Mouse (Mus musculus): ENCODE data around the gene Bpifc.

The Bpifc gene

DNA sequence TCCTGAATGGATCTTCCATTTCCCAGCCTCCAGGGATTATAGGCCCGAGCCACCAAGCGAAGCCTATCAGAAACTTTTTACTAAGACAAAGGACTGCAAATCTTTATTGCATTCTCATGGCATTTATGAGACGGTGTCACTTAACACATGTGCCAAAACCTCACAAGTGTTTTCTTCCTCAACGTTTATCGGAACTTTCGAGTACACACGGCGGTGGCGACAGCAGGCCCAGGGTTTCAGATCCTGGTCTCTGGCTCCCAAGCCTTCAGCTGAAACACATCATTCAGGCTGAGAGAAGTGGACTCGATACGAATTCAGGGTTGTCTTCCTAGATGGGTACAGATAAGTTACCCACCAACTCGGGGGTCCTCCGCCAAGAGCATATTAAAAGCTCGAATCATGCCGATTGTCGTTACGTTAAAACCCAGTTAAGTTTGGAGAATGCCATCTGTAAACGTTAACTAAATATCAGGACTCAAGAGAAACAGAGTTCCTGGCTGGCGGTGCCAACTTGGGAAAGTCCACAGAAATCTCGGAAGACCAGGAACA lies 54.8 kb downstream of the Bpifc start:
- intact Hi-C loops (cut with DNase I): loop anchor here (5.0 kb wide), 1 partner anchor 40 kb away; the partner anchor contains the start of gene Prdm4

DNA sequence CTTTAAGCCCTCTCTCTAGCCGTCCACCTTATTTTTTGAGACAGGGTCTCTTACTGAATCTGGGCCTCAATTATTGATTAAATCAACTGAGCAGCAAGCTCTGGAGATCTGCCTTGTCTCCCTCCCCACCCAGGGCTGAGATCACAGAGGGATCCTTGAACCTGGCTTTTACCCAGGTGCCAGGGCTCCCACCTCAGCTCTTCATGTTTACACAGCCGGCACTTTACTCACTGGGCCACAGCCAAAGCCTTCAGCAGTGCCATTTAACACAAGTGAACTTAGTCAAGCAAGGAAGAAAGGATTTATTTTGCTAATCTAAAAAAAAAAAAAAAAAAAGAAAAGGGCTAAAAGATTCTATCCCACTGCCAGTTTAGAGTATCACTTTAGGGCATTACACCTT lies 57.3 kb downstream of the Bpifc start:
- intact Hi-C loops (cut with DNase I): no loop called here

DNA sequence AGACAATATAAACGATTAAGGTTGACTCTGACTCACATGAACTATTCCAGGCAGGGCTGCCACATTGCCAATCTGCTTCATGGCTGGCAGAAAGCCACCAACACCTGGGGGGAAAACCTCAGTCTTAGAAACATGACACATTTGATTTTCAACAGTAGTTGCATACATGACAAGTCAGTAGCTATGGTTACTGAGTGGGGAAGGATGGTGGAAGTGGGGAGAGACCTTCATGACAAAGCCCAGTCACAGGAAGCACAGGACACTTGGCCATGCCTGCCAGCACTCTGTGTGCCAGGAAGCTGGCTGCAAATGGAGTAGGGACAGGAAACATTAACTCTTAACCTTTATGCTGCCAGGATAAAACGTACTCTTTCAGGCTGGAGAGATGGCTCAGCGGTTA lies 58.3 kb downstream of the Bpifc start:
- intact Hi-C loops (cut with DNase I): no loop called here

DNA sequence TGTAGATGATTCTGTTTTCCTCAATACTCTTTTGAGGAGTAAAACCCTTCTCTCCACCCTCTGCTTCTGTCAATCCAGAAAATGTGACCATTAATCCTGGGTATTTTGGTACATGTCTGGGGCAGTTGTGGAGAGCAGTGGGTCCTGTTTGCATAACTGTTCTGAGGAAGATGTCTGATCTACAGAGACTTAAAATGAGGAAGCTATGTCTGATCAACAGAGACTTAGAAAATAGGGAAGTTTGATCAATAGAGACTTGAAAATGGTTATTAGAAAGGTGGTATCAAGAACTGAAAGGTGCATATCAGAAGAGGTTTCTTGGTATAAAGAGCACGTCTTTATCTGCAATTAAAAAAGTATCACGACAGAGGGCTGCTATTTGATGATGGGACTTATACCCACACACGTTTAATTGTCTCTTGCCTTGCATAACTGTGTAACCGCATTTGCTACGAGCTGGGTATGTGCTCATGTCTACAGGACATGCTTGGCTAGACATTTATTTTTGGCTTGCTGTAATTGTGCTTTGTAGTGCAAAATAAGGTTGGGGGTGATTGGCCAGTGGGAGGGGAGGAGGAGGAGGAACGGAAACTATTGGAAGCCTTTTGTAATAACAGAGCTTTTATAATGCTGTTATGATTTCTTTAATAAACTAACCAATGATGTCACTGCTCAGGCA lies 59.8 kb downstream of the Bpifc start:
- intact Hi-C loops (cut with DNase I): no loop called here

DNA sequence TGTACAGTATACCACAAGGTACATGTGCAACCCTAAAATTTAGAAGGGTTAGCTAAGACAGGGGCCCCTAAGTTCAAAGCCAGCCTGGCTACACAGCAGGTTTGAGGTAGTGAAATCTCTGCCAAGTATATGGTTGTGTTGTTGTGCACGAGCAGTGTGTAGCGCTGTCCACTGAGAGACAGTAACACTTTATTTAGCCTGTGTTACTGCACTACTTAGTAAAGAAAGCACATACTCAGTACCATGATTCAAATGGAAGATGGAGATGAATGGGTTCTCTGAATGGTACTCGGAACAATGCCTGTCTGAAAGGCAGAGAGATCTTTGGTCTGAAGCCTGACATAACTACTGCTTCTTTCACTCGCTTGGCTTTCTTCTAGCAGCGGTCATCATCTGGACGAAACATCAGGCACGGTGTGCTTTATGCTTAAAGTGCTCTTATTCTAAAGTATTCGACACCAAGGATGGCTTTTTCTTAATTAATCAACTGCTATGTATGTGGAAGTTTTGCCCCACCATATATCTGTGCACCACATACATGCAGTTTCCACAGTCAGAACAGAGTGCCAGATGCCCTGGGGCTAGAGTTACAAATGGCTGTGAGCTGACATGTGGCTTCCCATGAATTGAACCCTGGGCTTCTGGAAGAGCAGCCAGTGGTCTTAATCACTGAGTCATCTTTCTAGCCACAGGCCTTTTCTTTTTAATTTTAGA lies 63.1 kb downstream of the Bpifc start:
- intact Hi-C loops (cut with DNase I): no loop called here

DNA sequence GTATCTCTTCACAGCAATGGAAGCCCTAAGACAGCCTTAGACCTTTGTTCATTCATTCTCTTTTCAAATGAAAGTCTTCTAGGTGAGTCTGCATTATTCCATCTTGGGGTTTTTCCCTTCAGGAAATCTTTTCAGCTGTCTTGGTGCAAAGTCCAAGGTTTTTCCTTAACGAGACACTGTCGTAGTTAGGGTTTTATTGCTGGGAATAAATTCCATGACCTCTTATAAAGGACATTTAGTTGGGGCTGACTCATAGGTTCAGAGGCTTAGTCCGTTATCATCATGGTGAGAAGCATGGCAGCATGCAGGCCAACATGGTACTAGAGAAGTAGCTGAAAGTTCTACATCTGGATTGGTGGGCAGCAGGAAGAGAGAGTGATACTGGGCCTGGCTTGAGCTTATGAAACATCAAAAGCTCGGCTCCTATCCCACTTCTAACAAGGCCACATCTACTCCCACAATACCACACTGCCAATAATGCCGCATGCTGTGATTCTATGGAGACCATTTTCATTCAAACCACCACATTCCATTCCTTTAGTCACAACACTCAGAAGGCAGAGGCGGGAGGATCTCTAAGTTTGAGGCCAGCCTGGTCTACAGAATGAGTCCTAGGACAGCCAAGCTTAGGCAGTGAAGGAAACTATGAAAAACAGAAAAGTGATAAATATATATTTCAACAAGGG lies 75.3 kb downstream of the Bpifc start:
- intact Hi-C loops (cut with DNase I): no loop called here

DNA sequence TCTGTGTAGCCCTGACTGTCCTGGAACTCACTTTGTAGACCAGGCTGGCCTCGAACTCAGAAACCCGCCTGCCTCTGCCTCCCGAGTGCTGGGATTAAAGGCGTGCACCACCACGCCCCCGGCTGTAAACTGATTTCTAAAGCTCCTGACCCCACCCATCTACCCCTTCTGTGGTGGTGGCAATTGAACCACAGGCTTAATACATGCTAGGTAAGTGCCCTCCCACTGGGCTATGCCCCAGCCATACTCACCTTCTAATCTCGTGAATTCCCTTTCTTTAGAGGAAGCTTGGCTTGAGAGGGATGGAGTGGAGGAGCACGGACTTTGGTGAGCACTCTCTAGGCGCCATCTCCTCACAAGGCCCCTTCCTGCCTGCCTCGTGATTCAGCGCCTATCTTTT lies 81.7 kb downstream of the Bpifc start:
- intact Hi-C loops (cut with DNase I): no loop called here

DNA sequence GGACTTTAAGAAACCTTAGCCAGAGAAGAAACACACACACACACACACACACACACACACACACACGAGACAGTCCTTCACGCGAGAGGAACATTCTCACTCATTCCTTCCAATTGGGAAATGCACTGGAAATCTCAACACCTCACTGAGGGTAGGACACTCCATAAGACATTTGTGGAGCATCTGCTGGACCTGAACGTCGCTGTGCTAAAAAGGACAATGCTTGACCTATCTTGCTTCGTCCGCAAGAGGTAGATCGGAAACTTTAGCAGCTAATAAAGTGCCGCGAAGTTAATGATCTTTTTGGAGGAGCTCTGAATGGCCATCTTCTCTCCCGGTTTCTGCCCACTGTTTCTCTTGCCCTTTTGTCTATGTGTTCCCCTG lies 82.5 kb downstream of the Bpifc start:
- intact Hi-C loops (cut with DNase I): no loop called here

DNA sequence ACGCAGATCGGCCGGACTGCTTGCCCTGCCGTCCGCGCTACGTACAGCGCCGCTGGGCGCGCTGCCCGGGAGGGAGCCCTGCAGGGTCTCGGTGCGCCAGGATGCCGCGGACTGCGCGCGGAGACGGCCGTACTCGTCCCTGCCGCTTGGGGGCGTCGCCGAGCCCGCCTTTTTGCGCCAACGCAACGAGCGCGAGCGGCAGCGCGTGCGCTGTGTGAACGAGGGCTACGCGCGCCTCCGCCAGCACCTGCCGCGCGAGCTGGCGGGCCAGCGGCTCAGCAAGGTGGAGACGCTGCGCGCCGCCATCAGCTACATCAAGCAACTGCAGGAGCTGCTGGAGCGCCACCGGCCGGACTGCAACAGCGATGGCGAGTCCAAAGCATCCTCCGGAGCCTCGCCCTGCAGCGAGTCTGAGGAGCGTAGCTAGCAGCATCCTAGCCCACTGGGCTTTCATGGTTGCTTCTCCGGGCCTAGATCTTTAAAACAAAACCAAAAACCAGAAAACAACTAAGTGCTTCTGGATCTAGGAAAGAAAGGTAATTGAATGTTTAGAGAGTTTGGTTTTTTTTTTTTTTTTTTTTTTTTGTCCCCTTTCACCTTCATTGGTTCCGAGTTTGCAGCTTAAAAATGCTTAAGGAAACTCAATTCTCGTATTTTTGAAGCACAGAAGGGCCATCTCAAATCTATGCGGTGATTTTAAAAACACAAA lies 83.0 kb downstream of the Bpifc start:
- intact Hi-C loops (cut with DNase I): no loop called here

DNA sequence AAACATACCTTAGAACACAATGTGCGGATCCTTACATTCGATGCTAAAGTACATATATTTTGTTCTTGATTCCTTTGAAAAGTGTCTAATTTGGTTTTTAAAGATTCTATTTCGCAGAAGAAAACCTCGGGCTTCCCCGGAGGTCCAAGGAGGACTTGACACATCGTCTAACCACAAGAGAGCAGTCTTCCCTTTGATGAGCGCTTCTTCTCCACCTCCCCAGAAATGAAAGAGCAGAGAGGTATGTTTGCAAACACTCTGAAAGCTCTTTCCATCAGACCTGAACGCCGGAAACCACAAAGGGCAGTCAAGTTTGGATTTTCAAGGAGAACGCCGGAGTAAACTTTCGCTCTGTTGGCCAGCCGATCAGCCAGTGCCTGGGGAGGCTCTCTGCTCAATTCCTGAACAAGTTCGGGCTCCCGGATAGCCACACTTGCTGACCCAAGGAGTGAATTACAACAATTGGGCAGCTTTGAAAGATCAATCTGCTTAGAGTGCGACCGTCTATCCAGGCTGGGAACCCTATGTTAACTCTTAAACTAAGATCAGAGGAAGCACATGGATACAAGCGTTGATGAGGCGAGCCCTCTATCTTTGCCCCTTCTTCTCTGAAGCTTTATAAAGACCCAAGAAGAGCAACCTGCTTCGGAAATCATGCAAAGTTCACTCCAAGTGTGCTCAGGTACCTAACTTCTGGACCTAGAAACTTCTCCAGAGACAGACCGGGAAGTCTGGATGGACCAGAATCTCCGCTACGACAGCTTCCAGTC lies 83.8 kb downstream of the Bpifc start, which contains the start of gene Ascl4:
TSS of gene Ascl4 (plus strand) at position 6 of the 770 bp plus-strand sequence.
- intact Hi-C loops (cut with DNase I): no loop called here

DNA sequence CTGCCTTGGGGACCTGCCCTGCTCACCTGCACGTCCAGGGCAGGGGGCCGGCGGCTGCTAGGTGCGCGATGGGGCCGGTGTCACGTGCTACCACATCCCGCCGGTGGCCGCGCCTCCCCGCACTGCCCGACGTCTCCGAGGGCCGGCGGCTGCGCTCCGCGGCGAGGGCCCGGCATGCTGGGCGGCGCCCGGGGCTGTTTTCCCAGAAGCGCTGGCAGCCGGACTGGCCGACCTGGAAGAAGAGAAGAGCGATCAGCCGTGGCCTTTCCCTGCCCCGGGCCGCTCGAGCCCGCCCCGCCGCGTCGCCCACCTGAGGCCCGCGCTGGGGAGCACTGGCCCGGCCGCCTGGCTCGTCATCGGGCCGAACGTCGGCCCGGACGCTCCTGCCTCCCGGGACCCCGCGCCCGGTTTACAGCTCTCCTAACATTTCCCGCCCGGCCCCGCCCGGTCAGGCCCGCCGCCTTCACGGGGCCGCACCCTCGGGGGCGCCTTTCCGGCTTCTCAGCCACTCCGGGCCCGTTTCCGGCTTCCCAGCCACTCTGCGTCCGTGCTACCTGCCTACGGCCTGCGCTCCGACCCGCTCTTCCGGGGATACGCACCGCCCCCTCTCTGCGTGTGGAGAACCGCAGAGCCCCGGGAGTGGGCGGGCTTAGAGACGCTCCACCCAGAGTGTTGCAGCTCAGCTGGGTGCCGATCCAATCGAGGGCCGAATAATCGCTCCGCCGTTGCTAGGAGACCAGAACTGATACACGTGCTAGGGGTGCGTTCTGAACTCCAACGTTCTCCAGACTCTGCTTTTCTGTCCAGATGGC lies 95.0 kb downstream of the Bpifc start, which contains the start of gene Prdm4:
TSS of gene Prdm4 (minus strand) at position 645 of the 812 bp plus-strand sequence.
- intact Hi-C loops (cut with DNase I): loop anchor here (5.0 kb wide), 1 partner anchor 41 kb away; the partner anchor contains the start of gene Rtcb

Measured in adrenal gland (tissue).